Mouse (Mus musculus) CD4-positive, CD25-positive, alpha-beta regulatory T cell, adult 4 months (primary cell): ENCODE results near the gene Ggcx. TPM values are rescaled to one million over a fixed set of nuclear protein-coding genes. Genes with fewer than 3 reads are reported as not detected.

Source experiments
- ATAC-seq: one replicate; pipeline ENCODE4 v1.8.0; 2017
- polyA plus RNA-seq, 2 experiments: library from polyadenylated mRNA; unstranded; fragments of 100-300 nt; shearing (Covaris generic); gene quantifications; one replicate each; pipeline ENCODE4 v1.2.1; 2017

Gene Ggcx
- polyA plus RNA-seq = 10 to 100 TPM in 1 of 2 experiments, 1 to 10 TPM in 1; 5.6 to 11.6 TPM

- peak; percentile 98 for ATAC-seq
Measured at GRCm38 (mm10) chr6:72414076-72414756, at the start of gene Ggcx. Gene Ggcx, plus strand, starts transcription at chr6:72414308.

GRCm38 (mm10) chr6:72364985-72365384 is 49.1 kb upstream of the Ggcx start:
- no peak for ATAC-seq

- ATAC-seq = no peak
Measured at GRCm38 (mm10) chr6:72366304-72366703, 47.8 kb upstream of the Ggcx start.

- ATAC-seq = no peak
Measured at GRCm38 (mm10) chr6:72366844-72367443, 47.2 kb upstream of the Ggcx start, which contains the start of gene Rnf181. Gene Rnf181, minus strand, starts transcription at chr6:72366956.

- ATAC-seq = no peak
Measured at GRCm38 (mm10) chr6:72367460-72367974, 46.6 kb upstream of the Ggcx start.

- peak; percentile 62 for ATAC-seq
Measured at GRCm38 (mm10) chr6:72369557-72369956, 44.6 kb upstream of the Ggcx start.

- ATAC-seq = no peak
Measured at GRCm38 (mm10) chr6:72370091-72370490, 44.0 kb upstream of the Ggcx start.

GRCm38 (mm10) chr6:72371147-72371546 is 43.0 kb upstream of the Ggcx start:
- no peak for ATAC-seq

- no peak for ATAC-seq
Measured at GRCm38 (mm10) chr6:72371571-72371970, 42.5 kb upstream of the Ggcx start.

GRCm38 (mm10) chr6:72373184-72373583 is 40.9 kb upstream of the Ggcx start:
- ATAC-seq = no peak

- ATAC-seq = no peak
Measured at GRCm38 (mm10) chr6:72374206-72374605, 39.9 kb upstream of the Ggcx start.

- ATAC-seq = peak; percentile 42
Measured at GRCm38 (mm10) chr6:72374820-72375563, 39.1 kb upstream of the Ggcx start.

GRCm38 (mm10) chr6:72378510-72379234 is 35.4 kb upstream of the Ggcx start:
- no peak for ATAC-seq

- ATAC-seq = no peak
Measured at GRCm38 (mm10) chr6:72379377-72380130, 34.6 kb upstream of the Ggcx start.

GRCm38 (mm10) chr6:72380131-72380770 is 33.9 kb upstream of the Ggcx start, which contains the start of gene Vamp5:
Gene Vamp5, minus strand, starts transcription at chr6:72380468.
- ATAC-seq = peak; percentile 89

GRCm38 (mm10) chr6:72382494-72382893 is 31.6 kb upstream of the Ggcx start:
- ATAC-seq = peak; percentile 40

GRCm38 (mm10) chr6:72383142-72383820 is 30.8 kb upstream of the Ggcx start:
- no peak for ATAC-seq

- ATAC-seq = no peak
Measured at GRCm38 (mm10) chr6:72383952-72384351, 30.2 kb upstream of the Ggcx start.

- ATAC-seq = no peak
Measured at GRCm38 (mm10) chr6:72385258-72385657, 28.9 kb upstream of the Ggcx start.

- no peak for ATAC-seq
Measured at GRCm38 (mm10) chr6:72386561-72386960, 27.5 kb upstream of the Ggcx start.

GRCm38 (mm10) chr6:72387816-72388215 is 26.3 kb upstream of the Ggcx start:
- ATAC-seq = no peak
